Mouse (Mus musculus) heart, adult 9 months (tissue): ENCODE measurements around the gene Zfp786.
"Not testable (repeated sequence)": the region's sequence is repeated elsewhere in the genome, so short reads cannot be mapped to it uniquely, and the experiment has no call there.

Experiments
- DNase-seq, 2 experiments: peaks; one replicate each; pipeline ENCODE4 v3.0.0; 2022; ENCODE audit warnings: low spot score in 2 of 2

Zfp786 gene

DNA sequence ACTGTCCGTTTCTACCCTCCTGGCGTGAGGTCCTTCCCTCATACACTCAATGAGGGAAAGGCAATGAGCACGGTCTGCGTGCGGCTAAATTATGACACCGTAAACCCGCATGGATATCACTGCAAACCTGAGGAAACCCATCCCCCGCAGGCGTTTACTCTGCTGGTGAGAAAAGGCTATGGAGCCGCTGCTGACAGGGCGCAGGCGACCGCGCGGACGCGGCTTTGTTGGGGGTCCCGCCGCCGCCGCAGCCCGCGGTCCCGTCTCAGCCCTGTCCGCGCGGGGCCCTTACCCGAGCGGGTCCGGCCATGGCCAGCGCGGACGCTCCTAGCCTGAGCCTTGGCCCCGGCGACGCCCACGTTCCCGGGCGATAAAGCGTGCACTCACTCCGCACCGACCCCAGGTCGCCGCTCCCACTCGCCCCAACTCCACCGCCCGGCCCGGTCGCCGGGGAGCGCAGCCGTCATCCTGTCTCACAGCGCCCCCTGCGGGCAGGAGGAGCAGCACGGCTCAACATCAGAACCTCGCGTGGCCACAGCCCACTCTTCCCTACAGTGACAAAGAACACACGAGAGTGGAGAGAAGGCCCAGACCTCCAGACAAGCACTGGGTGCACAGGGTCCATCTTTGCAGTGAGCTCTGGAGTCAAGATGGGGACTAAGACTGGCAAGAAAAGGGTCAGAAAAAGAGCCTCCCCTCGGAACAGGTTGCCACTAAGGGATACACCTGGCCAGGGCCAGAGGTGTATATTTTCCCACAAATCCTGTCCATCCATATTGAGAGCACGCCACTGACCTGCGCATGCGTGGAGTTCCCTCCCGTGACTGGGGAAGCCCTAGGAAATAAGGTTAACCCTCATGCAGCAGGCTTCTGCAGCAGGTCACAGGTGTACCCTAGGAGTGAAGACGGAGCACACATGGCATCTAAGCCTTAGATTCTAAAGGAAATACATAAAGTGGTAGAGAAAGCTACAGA, at the start of gene Zfp786:
TSS of gene Zfp786 (minus strand) at position 764 of the 975 bp plus-strand sequence.
- peak; percentile 79 to 86 for DNase-seq

DNA sequence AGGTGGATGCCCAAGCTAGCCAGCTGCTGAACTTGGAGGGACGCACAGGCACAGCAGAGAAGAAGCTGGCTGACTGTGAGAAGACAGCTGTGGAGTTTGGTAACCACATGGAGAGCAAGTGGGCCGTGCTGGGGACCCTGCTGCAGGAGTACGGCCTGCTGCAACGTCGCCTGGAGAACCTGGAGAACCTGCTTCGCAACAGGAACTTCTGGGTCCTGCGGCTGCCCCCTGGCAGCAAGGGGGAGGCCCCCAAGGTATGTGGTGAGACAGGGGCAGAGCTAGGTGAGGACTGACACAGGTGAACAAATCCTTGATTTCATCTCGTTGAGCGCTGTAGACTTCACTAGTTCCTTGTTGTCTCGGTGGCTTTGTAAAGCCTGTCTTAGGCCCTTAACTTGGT, 49.5 kb upstream of the Zfp786 start:
- no peak for DNase-seq

GRCm38 (mm10) chr6:47879049-47879716, 48.5 kb upstream of the Zfp786 start:
- DNase-seq = no peak

DNA sequence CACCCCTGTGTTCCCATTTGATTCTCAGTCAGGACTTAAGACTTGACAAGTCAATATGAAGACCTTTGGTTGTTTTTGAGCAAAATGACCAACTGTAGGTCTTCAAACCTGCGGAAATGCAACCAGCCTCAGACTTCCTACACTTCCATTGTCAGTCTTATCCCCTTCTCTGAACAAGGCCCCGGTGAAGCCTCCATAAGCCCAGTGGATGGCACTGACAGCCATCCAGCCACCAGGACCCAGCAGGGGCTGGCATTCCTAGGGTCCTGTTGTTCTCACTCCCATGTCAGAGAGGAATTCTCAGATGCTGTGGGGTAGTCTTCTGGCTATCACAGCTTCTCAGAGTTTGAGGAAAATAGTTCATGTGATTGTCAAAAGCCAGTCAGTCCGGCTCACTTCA, 47.9 kb upstream of the Zfp786 start:
- DNase-seq = no peak

GRCm38 (mm10) chr6:47878133-47878514, 47.5 kb upstream of the Zfp786 start:
- no peak for DNase-seq

DNA sequence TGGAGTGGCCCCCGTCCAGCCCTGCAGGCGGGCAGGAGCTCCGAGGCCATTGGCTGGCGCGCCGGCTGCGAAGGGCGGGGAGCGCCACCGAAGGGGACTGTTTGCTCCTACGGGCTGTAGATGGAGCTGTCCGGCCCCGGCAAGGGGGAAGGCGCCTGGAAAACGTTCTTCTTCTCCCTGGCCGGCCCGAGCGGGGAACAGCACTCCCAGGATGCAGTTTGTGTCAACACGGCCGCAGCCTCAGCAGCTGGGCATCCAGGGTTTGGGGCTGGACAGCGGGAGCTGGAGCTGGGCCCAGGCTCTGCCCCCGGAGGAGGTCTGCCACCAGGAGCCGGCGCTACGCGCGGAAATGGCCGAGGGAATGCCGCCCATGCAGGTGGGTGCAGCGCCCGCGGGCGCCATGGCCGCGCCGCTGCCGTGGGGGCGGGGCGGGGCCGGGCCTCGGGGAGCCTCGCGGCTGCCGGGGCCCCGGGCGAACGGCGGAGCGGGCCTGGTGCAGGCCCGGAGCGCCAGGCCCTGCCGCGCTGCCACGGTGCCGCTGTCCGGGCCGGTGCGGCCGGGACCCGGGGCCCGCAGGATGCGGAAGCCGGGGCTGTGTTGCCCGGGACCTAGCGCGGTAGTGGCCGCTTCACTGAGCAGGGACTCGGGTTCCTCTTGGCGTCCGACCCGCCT, 46.9 kb upstream of the Zfp786 start:
- DNase-seq = peak; percentile 92 to 93

DNA sequence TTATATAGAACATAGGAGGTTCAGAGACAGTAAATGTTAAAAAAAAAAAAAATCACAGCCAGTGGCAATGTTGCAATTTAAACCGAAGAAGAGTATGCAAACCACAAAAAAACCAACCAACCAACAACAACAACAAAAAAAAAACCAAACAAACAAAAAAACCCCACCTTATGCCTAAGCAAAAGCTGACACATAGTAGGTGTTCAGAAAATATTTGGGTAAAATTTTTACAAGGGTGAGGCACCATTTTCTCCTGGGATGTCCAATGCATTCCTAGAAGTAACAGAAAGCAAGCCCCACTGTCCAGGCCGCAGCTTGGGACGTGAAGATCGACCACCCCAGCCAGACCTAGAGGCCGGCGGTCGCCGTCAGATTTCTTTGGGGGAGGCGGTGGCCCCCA, 46.4 kb upstream of the Zfp786 start, which contains the start of gene Zfp282:
TSS of gene Zfp282 (plus strand) at position 147 of the 400 bp plus-strand sequence.
- DNase-seq = no peak

DNA sequence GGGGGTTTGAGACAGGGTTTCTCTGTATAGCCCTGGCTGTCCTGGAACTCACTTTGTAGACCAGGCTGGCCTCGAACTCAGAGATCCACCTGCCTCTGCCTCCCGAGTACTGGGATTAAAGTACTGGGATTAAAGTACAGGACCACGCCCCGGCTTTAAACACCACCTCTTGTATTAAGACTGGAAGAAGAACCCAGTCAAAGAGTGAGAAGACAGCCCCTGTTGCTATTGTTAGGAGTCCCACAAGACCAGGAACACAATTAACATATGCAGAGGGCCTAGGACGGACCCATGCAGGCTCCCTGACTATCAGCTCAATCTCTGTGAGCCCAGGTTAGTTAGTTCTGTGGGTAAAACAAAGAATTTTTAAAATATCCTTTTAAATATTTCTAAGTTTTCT, 41.6 kb upstream of the Zfp786 start:
- no peak for DNase-seq

- DNase-seq = not testable (repeated sequence)
Measured at GRCm38 (mm10) chr6:47857729-47858128, 27.1 kb upstream of the Zfp786 start.

- no peak for DNase-seq
Measured at GRCm38 (mm10) chr6:47857241-47857640, 26.6 kb upstream of the Zfp786 start.

DNA sequence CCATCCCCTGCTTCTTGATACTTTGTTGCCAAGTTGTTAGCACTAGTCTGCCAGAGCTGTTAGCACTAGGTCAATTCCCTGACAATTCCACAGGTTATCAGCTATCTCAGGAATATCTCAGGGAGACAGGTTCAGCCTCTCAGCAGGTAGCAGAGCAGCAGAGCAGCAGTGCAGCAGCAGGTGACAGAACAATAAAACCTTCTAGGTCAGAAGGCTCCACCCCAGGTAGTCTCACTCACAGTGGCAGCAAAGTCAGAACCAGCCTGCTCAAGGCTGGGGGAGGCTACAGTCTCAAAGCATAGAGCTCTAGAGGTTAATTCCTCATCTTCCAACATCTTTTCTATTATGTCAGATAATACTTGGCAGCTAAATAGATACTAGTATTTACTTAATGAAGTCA, 15.1 kb upstream of the Zfp786 start:
- no peak for DNase-seq

- no peak for DNase-seq
Measured at GRCm38 (mm10) chr6:47842337-47842736, 11.7 kb upstream of the Zfp786 start.

DNA sequence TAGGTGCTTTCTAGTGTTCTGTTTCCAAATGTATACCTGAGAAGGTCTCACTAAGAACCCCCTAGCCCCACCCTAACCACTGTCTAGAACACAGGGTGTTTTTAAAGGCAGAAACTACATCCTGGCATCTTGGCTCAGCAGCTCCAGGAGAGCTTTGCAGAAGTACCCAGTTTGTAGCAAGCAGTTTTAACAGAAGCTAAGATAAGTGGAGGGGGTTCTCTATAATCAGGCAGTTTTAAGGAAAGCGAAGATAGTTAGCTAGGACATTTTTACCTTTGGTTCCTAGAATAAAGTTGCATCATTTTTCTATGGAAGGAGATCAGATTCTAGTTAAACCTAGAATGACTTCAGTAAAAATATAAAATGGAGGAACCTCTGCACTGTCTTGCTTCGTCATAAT, 11.2 kb upstream of the Zfp786 start:
- DNase-seq = no peak

GRCm38 (mm10) chr6:47841077-47841476, 10.4 kb upstream of the Zfp786 start:
- no peak for DNase-seq

DNA sequence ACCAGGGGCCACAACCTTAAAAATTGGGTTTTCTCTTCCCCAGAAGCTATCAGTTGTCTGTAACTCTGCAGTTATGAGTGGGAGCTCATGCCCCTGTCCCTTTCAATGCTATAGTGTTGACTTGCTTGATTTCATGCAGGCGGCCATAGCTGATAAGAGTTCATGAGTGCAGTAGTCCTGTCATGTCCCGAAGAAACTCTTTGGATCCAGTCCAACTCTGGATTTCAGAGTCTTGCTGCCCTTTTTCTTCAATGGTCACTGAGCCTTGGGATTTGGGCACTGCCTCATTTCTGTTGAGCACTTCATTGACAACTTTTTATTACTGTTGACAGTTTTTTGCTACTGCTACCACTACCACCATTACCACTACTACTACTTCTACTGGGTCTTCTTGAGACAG, 7.0 kb upstream of the Zfp786 start:
- DNase-seq = no peak

DNA sequence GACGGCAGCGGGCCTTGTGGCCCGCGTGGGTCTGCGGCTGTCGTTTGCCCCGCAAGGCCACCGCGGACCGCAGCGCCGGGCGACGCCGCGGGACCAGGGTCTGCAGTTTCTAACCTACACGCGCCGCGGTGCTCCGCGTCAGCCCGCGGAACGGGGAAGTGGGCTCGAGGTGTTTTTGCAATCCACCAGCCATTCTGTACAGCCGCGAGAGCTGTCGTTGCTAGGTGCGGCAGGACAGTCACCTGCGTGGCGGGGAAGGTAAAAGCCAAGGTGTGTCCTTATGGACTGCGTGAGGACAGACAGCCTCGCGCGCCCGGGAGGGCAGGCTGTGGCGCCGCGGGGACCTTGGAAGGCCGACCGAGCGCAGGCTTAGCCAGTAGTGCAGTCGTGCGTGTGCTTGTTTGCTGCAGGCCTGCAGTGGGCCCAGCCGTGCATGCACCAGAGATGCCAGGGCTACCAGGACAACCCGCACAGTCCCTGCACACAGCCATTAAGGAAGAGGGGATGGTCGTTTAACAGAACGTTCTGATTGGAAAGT, 5.4 kb upstream of the Zfp786 start:
- peak; percentile 12 to 19 for DNase-seq

- DNase-seq = peak; percentile 88 to 93
Measured at GRCm38 (mm10) chr6:47835482-47835983, 4.9 kb upstream of the Zfp786 start, which contains the start of gene Zfp398. TSS of gene Zfp398 (plus strand) at chr6:47835661.

- no peak for DNase-seq
Measured at GRCm38 (mm10) chr6:47832220-47832619, 1.6 kb upstream of the Zfp786 start.

DNA sequence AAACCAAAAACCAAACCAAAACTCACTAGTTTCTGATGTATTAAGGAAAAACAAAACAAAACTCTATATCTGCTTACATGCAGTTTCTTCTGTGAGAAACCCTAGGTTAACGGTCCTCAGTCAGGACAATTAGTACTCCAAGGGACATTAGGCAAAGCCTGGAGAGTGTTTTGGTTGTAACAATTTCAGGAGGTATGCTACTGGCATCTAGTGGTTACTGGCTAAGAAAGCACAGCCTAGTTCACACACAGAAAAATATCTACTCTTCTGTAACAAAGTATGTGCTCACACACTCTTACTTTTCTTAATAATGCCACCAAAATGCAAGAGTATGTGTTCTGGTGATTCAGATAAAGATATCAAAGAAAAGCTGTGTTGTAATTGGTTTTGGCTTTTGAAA, 1.7 kb downstream of the Zfp786 start:
- no peak for DNase-seq

GRCm38 (mm10) chr6:47827462-47827861, 3.2 kb downstream of the Zfp786 start:
- no peak for DNase-seq

DNA sequence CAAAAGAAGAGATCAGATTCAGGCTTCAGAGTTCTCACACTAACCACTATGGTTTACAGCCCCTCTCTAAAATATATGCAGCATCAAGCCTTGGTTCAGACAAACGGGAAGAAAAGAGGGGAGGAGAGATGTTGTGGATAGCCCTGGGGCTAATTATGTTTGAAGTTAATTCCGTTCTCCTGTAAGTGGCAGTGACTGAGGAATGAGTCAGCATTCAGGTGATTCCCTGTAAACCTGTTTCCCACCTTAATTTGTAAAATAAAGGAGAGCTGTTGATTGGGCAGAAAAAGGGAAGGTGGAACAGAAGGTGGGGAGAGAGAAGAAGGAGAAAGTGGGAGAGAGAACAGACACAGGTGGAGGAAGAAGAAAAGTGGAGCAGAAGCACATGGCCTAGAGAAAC, 6.4 kb downstream of the Zfp786 start:
- DNase-seq = no peak

- DNase-seq = no peak
Measured at GRCm38 (mm10) chr6:47821776-47822175, 8.9 kb downstream of the Zfp786 start.
